Mouse (Mus musculus): ENCODE results near the gene Phf13. TPM values are rescaled to one million over a fixed set of nuclear protein-coding genes. Genes with fewer than 3 reads are reported as not detected.

Phf13 gene
- polyA plus RNA-seq, 1 experiment from 2014 or later, result 28.9 TPM

DNA sequence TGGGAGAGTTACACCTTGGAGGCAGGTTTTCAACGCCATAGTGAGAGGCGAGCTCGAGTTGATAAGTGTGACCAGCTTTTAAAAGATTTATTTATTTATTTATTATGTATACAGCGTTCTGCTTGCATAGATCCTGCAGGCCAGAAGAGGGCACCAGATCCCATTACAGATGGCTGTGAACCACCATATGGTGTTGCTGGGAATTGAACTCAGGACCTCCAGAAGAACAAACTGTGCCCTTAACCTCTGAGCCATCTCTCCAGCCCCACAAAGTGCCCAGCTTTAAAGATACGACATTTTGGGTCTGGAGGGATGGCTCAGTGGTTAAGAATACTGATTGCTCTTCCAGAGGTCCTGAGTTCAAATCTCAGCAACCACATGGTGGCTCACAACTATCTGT, 33.0 kb upstream of the Phf13 start:
- WGBS, result 46% methylated on average over 5 of the region's 5 CpGs
- H3K9ac ChIP-seq (replicated peaks), result no peak overlapping the region
- H3K4me3 ChIP-seq, result no peak overlapping the region
- no peaks in the 10 kb centered on the region for H3K9me3 ChIP-seq
- peaks cover 46% of the 10 kb centered on the region for H3K4me1 ChIP-seq
- H3K27me3 ChIP-seq, result peaks cover 15% of the 10 kb centered on the region
- ATAC-seq (ENCODE audit: low FRiP score, low read depth), result no peak
- peaks cover 9% of the 10 kb centered on the region; the same call in 1 of the 2 replicates for H3K36me3 ChIP-seq
- no peak overlapping the region for H3K27ac ChIP-seq (replicated peaks)
- H3K4me2 ChIP-seq (replicated peaks), result peak overlapping the region; percentile 97; the same call in 1 of the 2 replicates

DNA sequence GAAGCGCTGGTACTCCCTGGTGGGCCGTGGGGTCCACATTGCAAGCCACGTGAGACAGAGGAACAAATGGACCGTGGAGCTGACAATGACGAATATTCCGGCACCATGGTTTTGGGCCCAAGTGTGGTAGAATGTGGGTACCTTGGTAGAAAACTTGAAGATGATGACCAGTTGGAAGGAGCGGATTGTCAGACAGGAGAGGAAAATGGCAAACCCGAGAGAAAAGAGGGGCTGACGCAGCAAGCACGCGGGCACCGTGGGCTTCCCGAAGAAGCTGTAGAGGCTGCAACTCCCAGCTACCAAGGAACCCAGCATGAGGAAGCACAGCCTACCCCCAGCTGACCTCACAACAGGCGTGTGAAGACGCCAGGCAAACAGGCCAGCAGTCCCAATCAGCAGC, 32.4 kb upstream of the Phf13 start:
- H3K9ac ChIP-seq (replicated peaks), result peak overlapping the region; percentile 70
- ATAC-seq (ENCODE audit: low FRiP score, low read depth), result no peak
- H3K36me3 ChIP-seq, result peaks cover 15% of the 10 kb centered on the region
- peaks cover 46% of the 10 kb centered on the region for H3K4me1 ChIP-seq
- peaks cover 11% of the 10 kb centered on the region for H3K27me3 ChIP-seq
- no peak overlapping the region for H3K27ac ChIP-seq (replicated peaks)
- peak overlapping the region; percentile 97 for H3K4me2 ChIP-seq (replicated peaks)
- no peaks in the 10 kb centered on the region for H3K9me3 ChIP-seq
- 61% methylated on average over 15 of the region's 15 CpGs for WGBS
- peak overlapping the region; percentile 65 for H3K4me3 ChIP-seq

DNA sequence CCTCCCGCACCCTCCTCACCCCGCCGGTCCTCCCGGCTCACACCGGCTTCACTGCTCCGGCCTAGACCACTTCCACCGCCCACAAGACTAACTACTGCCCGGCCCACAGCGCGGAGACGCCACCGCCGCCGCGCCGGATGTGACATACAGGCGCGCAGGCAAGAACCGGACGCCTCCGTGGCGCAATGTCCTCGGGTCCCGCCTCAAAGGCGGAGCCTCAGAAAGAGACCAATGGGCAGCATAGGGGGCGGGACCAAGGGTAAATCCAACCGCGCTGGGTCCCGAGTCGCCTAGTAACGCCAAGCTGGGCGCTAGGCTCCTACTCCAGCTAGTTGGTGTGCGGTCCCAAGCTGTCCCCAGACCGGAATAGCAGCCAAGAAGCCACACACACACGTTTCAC, 31.5 kb upstream of the Phf13 start, which contains the start of gene Zbtb48:
Gene Zbtb48, minus strand, starts transcription at position 148 of the 400 bp plus-strand sequence.
- Histone ChIP-seq H3K4me2 (replicated peaks) (peak within 1 kb of the TSS; percentile 97), H3K9ac (replicated peaks) (peak within 1 kb of the TSS; percentile 70), H3K27me3 (peaks cover 10% of the 10 kb centered on the region), H3K27ac (replicated peaks) (peak within 1 kb of the TSS; percentile 52; the same call in 1 of the 2 replicates), H3K9me3 (no peaks in the 10 kb centered on the region), H3K4me3 (peak within 1 kb of the TSS; percentile 65), H3K4me1 (peaks cover 46% of the 10 kb centered on the region), H3K36me3 (peaks cover 25% of the 10 kb centered on the region)
- under 1% methylated on average over 35 of the region's 35 CpGs for WGBS
- ATAC-seq (ENCODE audit: low FRiP score, low read depth), result peak; percentile 98

DNA sequence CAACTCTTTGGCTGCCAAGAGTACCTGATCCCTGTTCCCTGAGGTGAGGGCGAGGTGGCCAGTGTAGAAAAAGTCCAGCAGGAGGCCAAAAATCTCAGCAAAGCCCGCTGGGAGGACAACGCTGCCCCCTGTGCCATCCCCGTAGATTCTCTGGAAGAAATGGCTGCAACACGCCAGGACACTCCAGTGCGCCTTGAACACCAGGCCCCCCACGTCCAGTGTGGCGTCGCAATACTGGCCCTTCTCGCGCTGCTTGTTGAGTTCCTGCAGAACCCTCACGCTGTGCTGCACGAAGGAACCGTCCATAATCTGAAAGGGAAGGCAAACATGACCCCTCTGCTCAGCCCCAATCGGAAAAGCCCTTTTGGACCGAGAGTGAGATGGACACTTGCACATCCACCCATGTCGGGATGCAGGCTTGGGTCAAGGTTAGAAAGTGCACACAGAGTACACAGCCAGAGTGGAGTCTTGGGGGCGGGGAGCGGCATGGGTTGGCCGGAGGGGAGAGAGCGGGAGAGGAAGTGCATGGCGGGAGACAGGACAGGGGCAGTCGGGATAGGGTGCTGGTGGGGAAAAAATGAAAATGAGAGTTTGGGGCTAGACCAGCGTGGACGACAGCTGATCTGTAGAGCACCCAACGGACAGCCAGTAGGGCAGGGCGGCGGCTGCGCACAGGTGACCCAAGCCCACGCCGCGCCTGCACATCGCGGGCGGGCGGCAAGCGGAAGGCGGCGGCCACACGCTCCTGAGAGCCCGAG, 30.9 kb upstream of the Phf13 start:
- peak overlapping the region; percentile 97 for H3K4me2 ChIP-seq (replicated peaks)
- peak; percentile 66 for ATAC-seq (ENCODE audit: low FRiP score, low read depth)
- H3K9me3 ChIP-seq, result no peaks in the 10 kb centered on the region
- peak overlapping the region; percentile 65 for H3K4me3 ChIP-seq
- peak overlapping the region; percentile 70 for H3K9ac ChIP-seq (replicated peaks)
- H3K36me3 ChIP-seq, result peaks cover 31% of the 10 kb centered on the region
- peaks cover 4% of the 10 kb centered on the region for H3K27me3 ChIP-seq
- 3% methylated on average over 41 of the region's 41 CpGs for WGBS
- H3K4me1 ChIP-seq, result peaks cover 46% of the 10 kb centered on the region
- H3K27ac ChIP-seq (replicated peaks), result peak overlapping the region; percentile 52; the same call in 1 of the 2 replicates

DNA sequence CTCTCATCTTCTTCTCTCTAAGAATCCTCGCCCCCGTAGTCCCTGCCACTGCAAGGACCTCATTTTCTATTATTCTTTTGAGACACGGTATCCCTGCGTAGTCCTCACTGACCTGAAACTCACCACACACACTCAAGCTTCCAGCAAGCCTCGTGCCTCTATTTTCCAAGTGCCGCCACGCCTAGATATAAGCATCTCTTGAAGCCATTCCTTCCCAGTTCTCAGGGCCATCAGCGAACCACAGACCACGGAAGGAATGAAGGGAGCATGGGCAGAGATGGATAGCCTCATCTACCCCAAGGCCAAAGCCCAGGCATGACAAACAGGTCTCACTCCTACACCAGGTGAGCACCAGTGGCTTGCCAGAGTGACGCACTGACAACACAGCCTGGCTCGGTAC, 28.5 kb upstream of the Phf13 start:
- H3K27me3 ChIP-seq, result no peaks in the 10 kb centered on the region
- H3K4me1 ChIP-seq, result peaks cover 37% of the 10 kb centered on the region
- ATAC-seq (ENCODE audit: low FRiP score, low read depth), result no peak
- H3K36me3 ChIP-seq, result peaks cover 55% of the 10 kb centered on the region
- no peaks in the 10 kb centered on the region for H3K9me3 ChIP-seq
- H3K27ac ChIP-seq (replicated peaks), result no peak overlapping the region
- WGBS, result 95% methylated on average over 11 of the region's 11 CpGs
- H3K4me2 ChIP-seq (replicated peaks), result no peak overlapping the region
- no peak overlapping the region for H3K9ac ChIP-seq (replicated peaks)
- no peak overlapping the region for H3K4me3 ChIP-seq

DNA sequence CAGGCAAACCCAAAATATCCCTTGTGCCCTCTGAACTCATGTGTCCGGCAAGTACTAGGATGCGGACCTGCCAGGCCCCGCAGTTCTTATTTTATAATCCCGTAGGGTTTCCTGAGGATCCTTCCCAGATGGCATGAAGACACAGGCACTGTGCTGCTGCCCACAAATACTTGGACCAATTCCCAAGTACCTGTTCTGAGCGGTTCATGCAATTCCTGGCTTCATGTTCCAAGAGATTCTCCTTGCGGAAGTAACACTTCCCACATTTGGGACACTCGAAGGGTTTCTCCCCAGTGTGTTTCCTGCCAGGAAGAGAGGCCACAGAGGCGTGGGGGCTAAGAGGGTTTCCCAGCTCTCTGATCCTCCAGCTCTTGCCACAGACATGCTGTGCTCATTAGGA, 26.4 kb upstream of the Phf13 start:
- Histone ChIP-seq H3K4me1 (peaks cover 25% of the 10 kb centered on the region), H3K4me2 (replicated peaks) (no peak overlapping the region), H3K4me3 (no peak overlapping the region), H3K27me3 (no peaks in the 10 kb centered on the region), H3K27ac (replicated peaks) (no peak overlapping the region), H3K36me3 (peaks cover 68% of the 10 kb centered on the region), H3K9me3 (no peaks in the 10 kb centered on the region), H3K9ac (replicated peaks) (no peak overlapping the region)
- ATAC-seq (ENCODE audit: low FRiP score, low read depth), result no peak
- WGBS, result 88% methylated on average over 8 of the region's 8 CpGs

DNA sequence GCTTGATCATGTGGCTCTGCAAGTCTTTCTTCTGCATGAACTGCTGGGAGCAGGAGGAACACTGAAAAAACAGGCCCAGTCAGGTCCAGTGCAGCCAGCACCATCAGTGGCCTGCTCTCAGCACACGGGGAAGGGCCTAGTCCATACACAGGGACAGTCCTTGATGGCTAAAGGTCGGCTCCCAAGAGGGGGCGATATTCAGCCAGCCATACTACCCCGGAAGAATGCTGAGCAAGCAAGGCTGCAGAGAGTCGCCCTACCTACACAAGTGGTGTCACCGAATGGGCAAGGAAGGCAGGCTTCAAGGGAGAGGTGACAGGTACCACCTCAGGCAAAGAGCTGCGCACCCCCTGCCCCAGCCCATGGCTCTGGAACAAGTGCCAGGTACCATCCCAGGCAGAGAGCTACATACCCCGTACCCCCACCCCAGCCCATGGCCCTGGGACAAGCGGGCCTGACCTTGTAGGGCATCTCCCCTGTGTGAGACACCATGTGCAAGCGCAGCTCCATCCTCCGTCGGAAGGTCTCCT, 25.6 kb upstream of the Phf13 start:
- Histone ChIP-seq H3K27me3 (no peaks in the 10 kb centered on the region), H3K36me3 (peaks cover 68% of the 10 kb centered on the region), H3K27ac (replicated peaks) (no peak overlapping the region), H3K4me2 (replicated peaks) (no peak overlapping the region), H3K9me3 (no peaks in the 10 kb centered on the region), H3K4me1 (peaks cover 20% of the 10 kb centered on the region), H3K4me3 (no peak overlapping the region), H3K9ac (replicated peaks) (no peak overlapping the region)
- ATAC-seq (ENCODE audit: low FRiP score, low read depth), result no peak
- 80% methylated on average over 12 of the region's 12 CpGs for WGBS

DNA sequence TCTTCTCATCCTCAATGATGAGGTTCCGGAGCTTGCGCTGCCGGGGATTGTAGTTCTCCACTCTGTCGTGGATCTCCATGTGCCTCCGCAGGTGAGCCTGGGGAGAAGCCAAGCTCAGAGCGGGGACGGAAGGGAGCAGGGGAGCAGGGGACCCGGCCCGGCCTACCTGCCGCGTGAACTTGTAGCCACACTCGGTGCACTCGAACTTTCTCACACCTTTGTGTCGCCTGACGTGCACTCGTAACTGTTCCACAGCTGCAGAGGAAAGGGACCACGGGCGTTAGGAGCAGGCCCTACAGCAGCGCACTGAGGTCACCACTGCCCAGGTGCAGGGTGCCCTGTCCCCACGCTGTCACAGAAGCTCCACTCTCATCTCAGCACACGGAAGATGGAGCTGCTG, 24.0 kb upstream of the Phf13 start:
- Histone ChIP-seq H3K4me2 (replicated peaks) (no peak overlapping the region), H3K4me3 (no peak overlapping the region), H3K36me3 (peaks cover 70% of the 10 kb centered on the region), H3K4me1 (0 out of 2 replicates have a peak, but pooled peaks cover 5% of the 10 kb centered on the region), H3K27ac (replicated peaks) (no peak overlapping the region), H3K9ac (replicated peaks) (no peak overlapping the region), H3K9me3 (no peaks in the 10 kb centered on the region), H3K27me3 (no peaks in the 10 kb centered on the region)
- ATAC-seq (ENCODE audit: low FRiP score, low read depth), result no peak
- 93% methylated on average over 21 of the region's 21 CpGs for WGBS

DNA sequence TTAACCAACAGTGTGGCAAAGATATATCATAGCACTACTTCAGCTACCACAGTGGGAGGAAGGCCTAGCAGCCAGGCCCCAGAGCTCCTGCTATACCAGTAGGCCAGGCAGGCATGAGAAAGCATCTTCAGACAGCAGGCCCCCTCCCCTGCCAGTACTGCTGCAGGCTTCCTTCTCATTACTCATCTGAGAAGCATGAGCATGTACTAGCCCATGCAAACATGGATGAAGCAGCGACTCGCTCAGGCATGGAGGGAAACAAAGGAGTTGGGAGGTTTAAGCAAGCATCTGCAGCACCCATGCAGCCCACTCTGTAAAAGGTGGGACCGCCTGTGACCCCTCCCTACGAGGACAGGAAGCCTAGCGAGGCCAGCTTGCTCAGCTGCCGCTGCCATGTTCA, 23.0 kb upstream of the Phf13 start:
- Histone ChIP-seq H3K4me3 (no peak overlapping the region), H3K36me3 (peaks cover 68% of the 10 kb centered on the region), H3K9ac (replicated peaks) (no peak overlapping the region), H3K27me3 (no peaks in the 10 kb centered on the region), H3K9me3 (no peaks in the 10 kb centered on the region), H3K4me2 (replicated peaks) (no peak overlapping the region), H3K27ac (replicated peaks) (no peak overlapping the region), H3K4me1 (no peaks in the 10 kb centered on the region)
- WGBS, result 85% methylated on average over 6 of the region's 6 CpGs
- ATAC-seq (ENCODE audit: low FRiP score, low read depth), result no peak

DNA sequence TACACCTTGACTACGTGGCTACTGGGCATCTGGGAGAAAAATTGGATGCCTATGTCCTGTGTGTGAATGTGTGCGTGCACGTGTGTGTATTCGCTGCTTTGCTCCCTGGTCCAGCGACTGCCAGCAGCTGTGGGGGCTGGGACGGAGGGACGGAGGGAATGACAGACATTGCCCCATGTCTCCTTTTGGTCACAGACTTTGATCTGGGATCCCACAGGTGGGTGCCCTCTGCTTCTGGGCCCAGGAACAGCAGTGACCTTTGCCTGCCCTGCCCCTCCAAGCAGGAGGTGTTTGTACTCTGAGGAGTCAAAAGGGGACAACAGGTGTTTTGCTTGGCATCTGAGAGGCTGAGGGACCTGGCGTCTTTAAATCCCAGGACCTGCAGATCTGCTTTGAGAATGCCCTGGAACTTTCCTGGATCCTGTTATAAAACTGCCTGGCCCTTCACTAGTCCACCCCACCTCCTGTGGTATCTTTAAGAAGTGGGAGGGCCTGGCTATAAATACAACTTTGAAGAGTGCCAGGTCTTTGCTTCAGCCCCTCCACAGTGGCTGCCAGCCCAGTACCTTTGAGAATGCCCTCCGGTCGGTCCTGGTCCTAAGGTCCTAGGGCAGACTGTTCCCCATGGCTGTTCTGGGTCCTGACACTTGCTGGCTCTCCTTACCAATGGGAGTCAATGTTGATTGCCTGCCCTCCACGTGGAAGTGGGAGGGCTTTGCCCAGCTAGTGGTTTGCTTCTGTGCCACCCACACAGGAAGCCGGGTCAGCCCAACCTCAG, 17.2 kb upstream of the Phf13 start:
- Histone ChIP-seq H3K27me3 (peaks cover 32% of the 10 kb centered on the region), H3K27ac (replicated peaks) (no peak overlapping the region), H3K4me3 (no peak overlapping the region), H3K9me3 (no peaks in the 10 kb centered on the region), H3K4me1 (peaks cover 23% of the 10 kb centered on the region), H3K36me3 (peaks cover 10% of the 10 kb centered on the region; the same call in 1 of the 2 replicates), H3K4me2 (replicated peaks) (no peak overlapping the region), H3K9ac (replicated peaks) (no peak overlapping the region)
- WGBS, result 88% methylated on average over 12 of the region's 12 CpGs
- ATAC-seq (ENCODE audit: low FRiP score, low read depth), result no peak

DNA sequence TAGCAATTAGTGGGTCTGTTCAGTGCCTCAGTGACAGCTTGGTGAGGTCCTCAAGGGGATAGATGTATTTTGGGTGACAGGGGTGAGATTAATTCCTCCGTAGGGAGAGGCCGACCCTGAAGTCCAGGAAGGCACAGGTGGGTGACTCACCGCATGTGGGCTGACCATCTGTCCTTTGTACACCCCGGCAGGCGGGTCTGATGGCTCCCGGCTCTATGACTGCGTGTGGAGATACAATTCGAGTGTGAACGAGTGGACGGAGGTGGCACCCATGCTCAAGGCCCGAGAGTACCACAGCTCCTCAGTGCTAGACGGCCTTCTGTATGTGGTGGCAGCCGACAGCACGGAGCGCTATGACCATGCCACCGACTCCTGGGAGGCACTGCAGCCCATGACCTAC, 16.1 kb upstream of the Phf13 start:
- 93% methylated on average over 16 of the region's 16 CpGs for WGBS

More for the DNA sequence above, 16.1 kb upstream of the Phf13 start:
- no peak overlapping the region for H3K4me3 ChIP-seq
- no peak for ATAC-seq (ENCODE audit: low FRiP score, low read depth)
- no peak overlapping the region for H3K4me2 ChIP-seq (replicated peaks)
- H3K4me1 ChIP-seq, result peaks cover 33% of the 10 kb centered on the region
- no peaks in the 10 kb centered on the region for H3K9me3 ChIP-seq
- H3K9ac ChIP-seq (replicated peaks), result no peak overlapping the region
- peaks cover 9% of the 10 kb centered on the region; the same call in 1 of the 2 replicates for H3K36me3 ChIP-seq
- no peak overlapping the region for H3K27ac ChIP-seq (replicated peaks)
- peaks cover 43% of the 10 kb centered on the region for H3K27me3 ChIP-seq
